Mouse (Mus musculus): ENCODE measurements around the gene Abcg8.

The Abcg8 gene

DNA sequence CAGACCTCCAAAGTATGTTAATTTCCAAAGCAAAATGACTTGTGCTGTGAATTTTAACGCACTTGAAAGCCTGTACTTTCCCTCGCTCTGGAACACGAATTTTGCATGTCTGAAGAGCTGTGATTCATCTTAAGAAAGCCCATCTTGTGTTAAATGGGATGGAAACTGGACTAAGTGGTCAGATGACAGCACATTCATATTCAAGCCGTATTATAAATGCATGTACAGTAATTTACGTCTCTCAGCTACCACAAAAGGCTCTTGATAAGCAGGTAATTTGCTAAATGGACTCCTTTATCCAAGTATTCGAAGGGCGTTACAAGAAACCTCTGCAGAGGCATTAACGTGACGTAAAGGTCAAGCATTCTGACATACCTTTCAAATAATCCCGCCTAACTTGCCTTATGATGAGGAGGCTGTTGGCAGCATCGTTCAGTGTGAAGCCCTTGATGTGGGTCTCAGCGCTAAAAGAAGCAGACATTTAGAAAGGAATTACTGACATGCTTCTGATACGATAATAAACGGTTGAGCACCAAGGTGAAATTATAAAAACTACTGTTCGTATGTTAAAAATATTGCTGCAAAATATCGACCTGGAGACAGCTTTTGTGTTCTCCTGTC lies 40.3 kb downstream of the Abcg8 start:
- no peak for DNase-seq

GRCm38 (mm10) chr17:84717416-84717815 lies 41.3 kb downstream of the Abcg8 start:
- no peak for DNase-seq

DNA sequence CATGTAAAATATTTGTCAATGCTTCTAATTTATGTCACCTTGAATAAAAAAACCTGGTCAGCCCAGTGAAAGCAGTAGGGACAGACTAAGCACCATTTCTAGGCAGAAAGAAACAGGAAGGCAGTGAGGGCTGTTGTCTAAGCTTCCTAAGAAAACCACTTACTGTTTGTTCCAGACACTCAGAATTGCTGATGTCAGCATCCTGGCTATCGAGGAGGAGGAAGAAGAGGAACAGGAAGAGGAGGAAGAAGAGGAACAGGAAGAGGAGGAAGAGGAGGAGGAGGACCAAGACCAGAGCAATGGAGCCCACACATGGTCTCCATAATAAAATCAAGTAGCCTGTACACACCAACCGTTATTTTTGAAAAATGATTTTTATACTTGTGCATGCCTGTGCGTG lies 43.0 kb downstream of the Abcg8 start:
- DNase-seq, result no peak

DNA sequence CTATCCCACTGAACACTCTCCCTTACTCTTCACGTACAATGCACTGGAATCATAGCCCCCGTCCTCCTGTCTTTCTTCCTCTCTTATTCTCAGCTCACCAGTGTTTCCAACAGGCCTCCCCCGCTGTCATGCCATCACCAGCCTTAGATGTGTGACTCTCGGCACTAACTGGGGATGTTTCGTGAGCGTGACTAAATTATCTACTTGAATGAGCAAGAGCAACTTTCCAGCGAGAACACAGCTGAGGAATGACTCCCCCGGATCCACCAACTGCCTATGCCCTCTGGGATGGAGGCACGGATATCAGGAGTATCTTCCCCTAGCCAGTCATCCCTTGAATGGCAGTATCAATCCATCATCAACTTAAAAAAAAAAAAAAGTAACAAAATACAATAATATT lies 47.9 kb downstream of the Abcg8 start:
- peak; percentile 55 for DNase-seq

- DNase-seq, result no peak
Measured at GRCm38 (mm10) chr17:84725163-84725562, 49.1 kb downstream of the Abcg8 start.

- DNase-seq, result no peak
Measured at GRCm38 (mm10) chr17:84728201-84728911, 52.3 kb downstream of the Abcg8 start.

GRCm38 (mm10) chr17:84729140-84729539 lies 53.0 kb downstream of the Abcg8 start:
- DNase-seq, result no peak

DNA sequence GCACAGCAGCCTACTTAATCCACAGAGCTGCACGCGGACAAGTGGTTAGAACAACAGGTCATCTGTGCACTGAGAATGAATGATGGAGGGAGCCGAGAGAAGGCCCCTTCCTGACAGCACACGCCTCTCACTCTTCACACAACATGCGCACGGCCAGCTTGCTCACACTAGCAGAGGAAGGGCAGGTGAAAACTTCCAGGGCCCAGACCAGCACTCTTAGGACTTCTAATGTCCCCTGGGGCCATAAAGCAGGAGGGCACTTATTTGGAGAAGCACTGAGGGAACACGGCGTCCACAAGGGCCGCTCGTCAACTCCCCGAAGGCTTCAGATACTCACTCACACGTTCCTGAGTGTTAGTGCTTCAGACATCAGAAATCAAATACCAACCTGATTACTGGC lies 55.3 kb downstream of the Abcg8 start:
- no peak for DNase-seq

DNA sequence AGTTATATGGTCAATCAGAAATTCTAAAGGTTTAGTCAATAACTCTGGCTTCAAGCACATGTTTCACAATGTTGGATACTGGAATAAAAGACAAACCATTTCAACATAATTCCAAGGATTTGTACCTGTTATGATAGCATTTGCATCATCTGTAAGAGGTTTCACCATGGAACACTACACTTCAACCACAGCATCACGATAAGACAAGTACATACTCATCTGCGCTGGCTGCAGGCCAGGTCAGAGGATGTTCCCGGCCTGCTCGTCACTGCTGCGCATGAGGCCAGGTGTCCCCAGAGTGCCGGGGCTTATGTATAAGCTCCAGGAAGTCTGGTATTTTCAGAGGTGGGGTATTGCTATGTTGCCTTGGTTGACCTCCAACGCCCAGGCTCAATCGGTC lies 56.5 kb downstream of the Abcg8 start:
- no peak for DNase-seq

GRCm38 (mm10) chr17:84736719-84737118 lies 60.6 kb downstream of the Abcg8 start:
- DNase-seq, result no peak

DNA sequence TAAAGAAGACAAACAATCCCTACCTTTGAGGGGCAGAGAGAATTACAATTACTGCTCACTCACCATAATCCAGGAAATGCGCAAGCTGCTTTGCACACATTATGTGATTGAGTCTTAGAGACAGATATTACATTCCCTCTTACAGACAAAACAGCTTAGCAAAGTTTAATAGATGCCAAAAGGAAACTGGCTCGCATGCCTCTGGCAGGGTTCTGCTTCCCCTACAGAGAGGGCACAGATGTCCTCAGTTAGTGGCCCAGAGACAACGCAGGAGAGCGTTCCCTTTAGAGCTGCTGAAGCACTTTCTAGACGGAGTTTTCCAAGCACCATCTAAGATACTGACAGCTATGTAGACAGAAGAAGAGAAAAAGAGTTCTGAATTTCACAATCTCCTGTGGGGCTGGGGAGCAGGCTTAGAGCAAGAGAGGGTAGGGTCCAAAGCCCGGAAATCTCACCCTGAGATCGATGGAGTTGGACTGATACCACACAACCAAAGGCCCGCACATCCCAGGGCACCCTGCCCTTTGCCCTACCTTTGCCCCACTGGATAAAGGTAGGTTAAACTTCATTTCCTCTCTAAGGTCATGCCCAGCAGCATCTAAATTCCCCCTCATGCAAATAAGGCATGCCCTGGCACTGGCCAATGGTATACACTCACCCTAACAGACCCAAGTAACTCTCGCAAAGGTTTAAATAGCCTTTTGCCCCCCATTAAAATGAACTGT lies 62.1 kb downstream of the Abcg8 start:
- DNase-seq, result no peak

- no peak for DNase-seq
Measured at GRCm38 (mm10) chr17:84744256-84744655, 68.2 kb downstream of the Abcg8 start.

DNA sequence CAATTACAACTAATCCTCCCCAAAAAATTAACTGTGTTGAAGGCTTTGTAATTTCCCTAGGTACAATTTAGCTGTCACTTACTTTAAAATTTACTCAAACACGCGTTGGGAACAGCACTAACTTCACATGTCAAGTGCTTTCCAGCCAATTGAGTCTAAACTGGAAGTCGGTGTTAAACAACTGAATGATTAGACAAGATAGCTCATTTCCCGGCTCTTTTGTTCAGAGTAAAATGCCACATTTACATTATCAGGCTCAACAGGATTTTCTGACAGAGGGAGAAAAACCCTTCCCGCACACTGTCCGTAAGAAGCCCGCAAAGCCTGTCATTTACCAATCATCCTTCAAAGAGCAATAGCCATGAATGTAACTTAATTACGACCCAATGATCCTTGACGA lies 68.9 kb downstream of the Abcg8 start:
- no peak for DNase-seq

DNA sequence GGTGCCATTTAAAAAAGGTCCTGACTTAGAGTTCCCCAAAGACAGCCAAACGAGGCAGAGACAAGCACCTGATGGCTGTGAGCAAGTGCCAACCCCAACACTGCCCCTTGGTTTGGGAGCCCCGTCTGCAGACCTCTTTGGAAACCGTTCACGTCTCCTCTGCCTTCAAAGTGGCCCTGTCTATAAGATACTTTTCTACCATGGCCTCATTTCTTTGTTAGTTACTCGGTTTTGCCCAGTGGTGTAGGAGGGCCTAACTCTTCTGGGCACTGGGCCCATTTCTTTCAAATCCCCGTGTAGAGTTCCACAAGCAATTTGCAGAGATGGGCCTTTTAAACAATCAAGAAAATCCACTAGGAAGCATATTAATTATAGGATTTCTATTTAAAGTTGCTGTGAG lies 71.1 kb downstream of the Abcg8 start:
- peak; percentile 43 for DNase-seq

DNA sequence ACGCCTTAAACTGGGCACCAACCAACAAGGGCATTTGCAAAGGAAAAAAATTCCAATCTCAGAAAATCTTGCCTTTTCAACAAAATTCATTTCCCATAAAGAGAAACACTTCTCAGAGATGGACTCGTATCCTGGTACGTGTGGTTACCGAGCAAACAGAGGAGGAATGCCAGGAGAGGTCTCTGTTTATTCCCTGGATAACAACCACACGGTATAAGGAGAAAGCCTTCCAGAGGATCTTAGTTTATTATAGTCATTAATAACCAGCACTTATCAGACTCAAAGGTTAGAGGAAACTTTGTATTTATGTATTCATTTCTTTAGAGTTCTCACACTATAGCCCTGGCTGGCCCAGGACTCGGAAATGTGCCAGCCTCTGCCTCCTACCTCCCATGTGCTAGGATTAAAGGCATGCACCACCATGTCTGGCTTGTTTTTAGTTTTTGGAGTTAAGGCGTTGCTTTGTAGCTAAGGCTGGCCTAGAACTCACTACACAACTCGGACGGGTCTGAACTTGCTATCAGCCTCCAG lies 72.1 kb downstream of the Abcg8 start:
- DNase-seq, result no peak

- DNase-seq, result no peak
Measured at GRCm38 (mm10) chr17:84749297-84749696, 73.2 kb downstream of the Abcg8 start.
